Mouse (Mus musculus) kidney, adult 2 months (tissue): Measurements from ENCODE around the gene Trim46. TPM values are rescaled to one million over a fixed set of nuclear protein-coding genes. Genes with fewer than 3 reads are reported as not detected.

ENCODE experiments used
- DNase-seq: peaks from one replicate; pipeline ENCODE4 v3.0.0; 2021
- H3K27ac ChIP-seq: fragments of 200-500 bp; 2 replicates; pipeline ENCODE4 v1.5.1; 2012; ENCODE audit warnings: low read depth, low read length, control low read depth, inconsistent platforms; ENCODE audit not compliant: insufficient read depth
- H3K27me3 ChIP-seq: fragments of 200-500 bp; replicated peaks from 2 replicates; pipeline ENCODE4 v1.6.1; 2012; ENCODE audit warnings: mild to moderate bottlenecking, moderate library complexity, low read length, inconsistent platforms; ENCODE audit not compliant: control insufficient read depth, insufficient read depth
- H3K36me3 ChIP-seq: fragments of 200-500 bp; 2 replicates; pipeline ENCODE4 v1.6.1; 2012; ENCODE audit warnings: mild to moderate bottlenecking, moderate library complexity, low read length, inconsistent platforms; ENCODE audit not compliant: control insufficient read depth, insufficient read depth
- H3K4me1 ChIP-seq: fragments of 200-500 bp; 2 replicates; pipeline ENCODE4 v1.6.1; 2011; ENCODE audit warnings: low read length; ENCODE audit not compliant: control insufficient read depth, insufficient read depth
- H3K4me3 ChIP-seq: fragments of 200-500 bp; 2 replicates; pipeline ENCODE4 v1.5.1; 2011; ENCODE audit warnings: mild to moderate bottlenecking, low read depth, low read length, control low read depth; ENCODE audit not compliant: insufficient read depth
- CTCF ChIP-seq: fragments of 200-500 bp; conservative IDR thresholded peaks from 2 replicates; pipeline ENCODE4 v1.5.1; 2011; ENCODE audit warnings: low read depth, mild to moderate bottlenecking, control low read depth, low read length, moderate library complexity, mixed read lengths; ENCODE audit not compliant: insufficient read depth, insufficient read length
- POLR2A ChIP-seq: fragments of 200-500 bp; IDR thresholded peaks from one replicate; pipeline ENCODE4 v1.6.1; 2011; ENCODE audit warnings: low read depth, low read length, control low read depth
- WGBS: fragments of 180-500 bp; shearing (Covaris S2); methylation state at CpG from one replicate; pipeline ENCODE4 v1.1.7; 2018; 5-methylcytosine and 5-hydroxymethylcytosine counted together
- polyA plus RNA-seq: library from polyadenylated mRNA; depleted of rRNA; stranded (reverse); fragments of >200 nt; gene quantifications from 2 replicates; pipeline ENCODE4 v1.2.3, GENCODE M21; 2012; rRNA removed

Trim46 gene
- polyA plus RNA-seq, result 9.1 and 10.5 TPM in 2 replicates

DNA sequence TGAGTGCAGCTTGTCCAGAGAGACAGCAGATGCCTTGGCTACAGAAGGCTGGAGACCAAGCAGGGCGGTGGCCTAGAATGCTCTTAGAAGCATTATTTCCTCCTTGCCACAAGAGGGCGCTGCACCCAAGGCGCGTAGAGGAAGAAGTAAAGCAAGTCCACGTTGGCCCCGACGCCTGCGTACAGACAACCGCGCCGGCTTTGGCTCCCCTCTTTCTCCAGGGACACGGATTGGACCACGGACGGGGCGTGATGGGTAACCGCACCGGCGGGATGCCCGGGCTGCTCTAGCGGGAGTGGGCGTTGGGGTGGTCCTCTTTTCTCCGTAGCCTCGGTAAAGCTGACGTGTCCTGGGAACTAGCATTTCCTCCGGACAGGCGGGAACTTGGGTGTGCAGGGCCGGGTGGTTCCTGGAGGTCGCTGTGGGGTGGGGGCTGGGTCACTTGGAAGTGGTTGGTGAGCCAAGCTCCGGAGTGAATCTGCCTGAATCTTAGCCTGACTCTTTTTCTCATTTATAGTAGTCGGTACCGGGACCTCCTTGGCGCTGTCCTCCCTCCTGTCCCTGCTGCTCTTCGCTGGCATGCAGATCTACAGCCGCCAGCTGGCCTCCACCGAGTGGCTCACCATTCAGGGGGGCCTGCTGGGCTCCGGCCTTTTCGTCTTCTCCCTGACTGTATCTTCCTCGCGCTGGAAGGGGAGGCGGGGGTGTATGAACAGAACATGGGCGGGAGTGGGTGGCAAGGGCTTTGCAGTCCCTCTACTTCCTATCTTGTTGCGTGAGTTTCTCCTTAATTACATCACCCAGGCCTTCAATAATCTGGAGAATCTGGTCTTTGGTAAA, at the start of gene Trim46:
TSS of gene Trim46 (minus strand) at position 49 of the 840 bp plus-strand sequence.
- TF ChIP-seq CTCF, result peak; percentile 99; the same call in 1 of the 2 replicates
- TF ChIP-seq POLR2A, result no peak
- DNase-seq, result peak; percentile 93
- Histone ChIP-seq H3K4me3 (peak within 1 kb of the TSS; percentile 64), H3K4me1 (peaks cover 24% of the 10 kb centered on the region), H3K27ac (peak within 1 kb of the TSS; percentile 18; the same call in 1 of the 2 replicates), H3K36me3 (no peaks in the 10 kb centered on the region), H3K27me3 (no peaks in the 10 kb centered on the region)
- WGBS, result under 1% methylated on average over 42 of the region's 42 CpGs

DNA sequence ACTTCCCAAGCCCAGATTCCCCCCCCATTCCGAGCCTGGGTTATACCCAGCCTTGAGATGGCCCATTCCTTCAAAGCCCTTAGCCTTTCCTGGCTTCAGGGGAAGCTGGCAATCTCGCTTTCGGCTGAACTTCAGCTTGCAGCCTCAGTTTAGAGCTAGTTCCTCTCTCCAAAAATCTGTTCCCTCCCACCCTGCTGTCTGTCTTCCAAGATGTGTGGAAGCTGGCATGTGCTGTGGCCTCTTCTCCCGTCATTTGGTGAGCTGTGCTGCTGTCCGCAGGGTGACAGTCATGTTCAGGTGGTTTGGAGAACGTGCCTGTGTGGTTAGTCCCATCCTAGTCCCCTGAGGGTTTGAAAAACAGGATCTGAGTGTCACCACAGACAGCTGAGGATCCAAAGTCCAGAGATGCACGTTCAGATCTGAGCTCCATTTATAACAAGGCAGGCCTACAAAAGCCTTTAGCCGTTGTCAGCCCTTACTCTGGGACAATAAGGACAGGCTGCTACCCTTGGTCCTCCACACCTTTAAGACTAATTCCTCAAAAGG, 49.6 kb upstream of the Trim46 start:
- DNase-seq, result no peak
- H3K4me3 ChIP-seq, result no peak overlapping the region
- H3K27me3 ChIP-seq, result no peaks in the 10 kb centered on the region
- no peak overlapping the region for H3K27ac ChIP-seq
- no peak for TF ChIP-seq POLR2A
- no peak for TF ChIP-seq CTCF
- no peaks in the 10 kb centered on the region for H3K36me3 ChIP-seq
- WGBS, result 78% methylated on average over 8 of the region's 8 CpGs
- H3K4me1 ChIP-seq, result peaks cover 9% of the 10 kb centered on the region; the same call in 1 of the 2 replicates

DNA sequence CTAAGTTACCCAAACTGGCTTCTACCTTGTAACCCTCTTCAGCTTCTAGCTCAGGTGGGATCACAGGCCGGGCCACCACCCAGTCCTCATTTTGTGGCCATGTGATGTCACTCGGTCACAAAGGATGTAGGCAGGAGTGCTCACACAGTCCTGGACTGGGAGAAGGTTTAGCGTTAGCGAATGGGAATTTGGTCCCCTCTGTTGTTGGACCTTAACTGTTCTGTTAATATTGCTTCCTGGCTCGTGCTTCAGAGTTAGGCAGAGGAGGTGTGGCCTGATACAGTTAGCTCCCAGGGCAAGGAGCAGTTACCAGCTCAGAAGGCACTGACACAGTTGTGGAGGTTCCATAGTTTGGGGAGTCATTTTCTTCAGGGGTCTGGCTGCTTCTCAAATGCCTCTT, 48.1 kb upstream of the Trim46 start:
- Histone ChIP-seq H3K4me1 (peaks cover 9% of the 10 kb centered on the region; the same call in 1 of the 2 replicates), H3K27ac (peak overlapping the region; percentile 85), H3K4me3 (no peak overlapping the region), H3K36me3 (no peaks in the 10 kb centered on the region), H3K27me3 (no peaks in the 10 kb centered on the region)
- TF ChIP-seq CTCF, result no peak
- no peak for TF ChIP-seq POLR2A
- peak; percentile 83 for DNase-seq
- WGBS, result 56% methylated on average over 5 of the region's 5 CpGs

DNA sequence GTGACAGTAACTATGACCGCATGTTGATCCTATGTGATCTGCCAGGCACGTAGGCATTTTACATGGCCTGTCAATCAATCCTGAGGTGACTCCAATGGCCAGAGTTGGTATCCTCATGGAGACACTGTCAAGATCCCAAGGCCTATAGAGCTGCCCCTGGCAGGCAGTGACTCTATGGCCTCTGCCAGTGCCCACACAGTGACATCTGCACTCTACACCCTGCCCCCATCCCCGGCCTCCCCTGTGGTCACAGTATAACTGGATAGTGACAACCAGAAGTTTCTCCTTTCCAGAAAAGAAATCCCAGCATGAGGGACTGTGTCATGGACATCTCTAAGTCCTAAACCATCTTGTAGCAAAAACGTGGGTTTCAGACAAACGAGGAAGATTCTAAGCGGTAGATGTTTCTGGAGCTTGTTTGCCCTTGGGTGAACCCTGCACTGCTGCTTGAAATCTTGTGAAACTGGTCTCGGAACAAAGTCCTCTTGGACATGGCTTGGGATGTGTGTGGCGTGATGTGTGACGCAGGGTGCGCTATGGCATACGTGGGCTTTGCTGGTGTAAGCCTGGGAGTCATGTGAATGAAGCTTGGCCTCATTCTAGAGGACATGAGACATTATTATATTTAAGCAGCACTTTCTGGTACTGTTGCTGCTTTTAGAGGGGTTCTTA, 47.3 kb upstream of the Trim46 start:
- H3K27ac ChIP-seq, result peak overlapping the region; percentile 74
- DNase-seq, result peak; percentile 86
- H3K4me3 ChIP-seq, result no peak overlapping the region

DNA sequence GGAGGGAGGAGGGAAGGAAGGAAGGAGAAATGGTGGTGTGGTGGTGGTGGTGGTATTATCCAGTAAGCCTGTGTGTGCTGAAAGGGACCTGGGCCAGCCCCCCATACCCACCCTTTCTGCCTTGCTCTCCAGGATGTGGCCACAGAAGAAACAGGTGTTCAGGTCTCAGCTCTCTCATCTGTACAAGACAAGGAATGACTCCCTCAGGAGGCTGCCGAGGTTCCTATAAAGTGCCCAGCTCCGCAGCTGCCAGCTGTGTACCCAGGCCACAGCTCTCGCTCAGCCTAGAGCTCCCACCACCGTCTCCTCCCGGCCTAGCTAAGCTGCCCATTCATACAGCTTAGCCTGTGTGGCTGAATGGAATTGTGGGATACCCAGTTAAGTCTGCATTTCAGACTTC, 46.2 kb upstream of the Trim46 start:
- Histone ChIP-seq H3K27me3 (no peaks in the 10 kb centered on the region), H3K4me3 (no peak overlapping the region), H3K4me1 (peaks cover 24% of the 10 kb centered on the region), H3K27ac (no peak overlapping the region), H3K36me3 (no peaks in the 10 kb centered on the region)
- DNase-seq, result no peak
- TF ChIP-seq CTCF, result no peak
- WGBS, result 80% methylated on average over 5 of the region's 5 CpGs

More for the DNA sequence above, 47.3 kb upstream of the Trim46 start:
- TF ChIP-seq POLR2A, result no peak
- no peak for TF ChIP-seq CTCF
- no peaks in the 10 kb centered on the region for H3K36me3 ChIP-seq
- H3K4me1 ChIP-seq, result peaks cover 17% of the 10 kb centered on the region
- H3K27me3 ChIP-seq, result no peaks in the 10 kb centered on the region
- 64% methylated on average over 11 of the region's 11 CpGs for WGBS

DNA sequence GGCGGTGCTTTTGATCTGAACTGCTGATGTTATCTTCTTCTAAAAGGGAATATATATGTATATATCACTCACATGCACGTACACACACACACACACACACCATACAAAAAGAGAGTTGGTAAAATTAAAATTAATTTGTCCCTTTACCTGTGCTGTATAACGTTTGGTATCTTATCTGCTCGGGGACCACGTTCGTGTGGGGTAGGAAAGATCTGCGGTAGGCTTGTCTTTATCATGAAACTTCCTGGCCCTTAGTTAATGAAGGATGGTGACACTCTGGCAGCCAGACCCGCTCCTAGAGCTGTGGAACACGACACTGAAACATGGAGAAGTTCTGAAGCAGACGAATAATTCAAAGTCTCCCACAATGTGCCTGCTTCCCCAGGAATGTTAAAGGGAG, 45.8 kb upstream of the Trim46 start:
- TF ChIP-seq CTCF (no peak), POLR2A (no peak)
- 65% methylated on average over 10 of the region's 10 CpGs for WGBS
- no peak overlapping the region for H3K27ac ChIP-seq
- H3K4me1 ChIP-seq, result peaks cover 24% of the 10 kb centered on the region
- no peaks in the 10 kb centered on the region for H3K36me3 ChIP-seq
- no peak overlapping the region for H3K4me3 ChIP-seq
- DNase-seq, result no peak
- no peaks in the 10 kb centered on the region for H3K27me3 ChIP-seq

DNA sequence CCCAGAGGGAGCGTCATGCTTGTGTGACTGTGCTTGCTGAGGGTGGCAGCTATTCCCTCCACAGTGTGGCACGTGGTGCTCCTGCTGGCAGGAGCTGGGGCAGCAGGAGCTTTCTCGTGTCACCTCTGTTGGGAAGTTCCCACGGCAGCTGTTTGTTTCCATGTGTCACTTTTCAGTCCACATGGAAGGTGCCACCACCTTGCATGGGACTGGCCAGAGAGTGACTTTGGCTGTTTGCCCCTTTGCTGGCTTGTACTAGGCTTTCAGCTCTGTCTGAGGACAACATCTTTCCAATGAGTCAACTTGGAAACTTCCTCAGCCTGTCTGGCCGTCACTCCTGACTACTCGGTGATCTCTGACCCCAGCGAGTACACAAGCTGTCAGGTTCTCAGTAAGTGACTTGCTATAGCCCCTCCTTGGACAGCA, 42.4 kb upstream of the Trim46 start:
- TF ChIP-seq POLR2A (no peak), CTCF (peak; percentile 34)
- 14% methylated on average over 7 of the region's 7 CpGs for WGBS
- peaks cover 17% of the 10 kb centered on the region for H3K4me1 ChIP-seq
- H3K4me3 ChIP-seq, result no peak overlapping the region
- peak; percentile 78 for DNase-seq
- H3K36me3 ChIP-seq, result no peaks in the 10 kb centered on the region
- H3K27ac ChIP-seq, result peak overlapping the region; percentile 6; the same call in 1 of the 2 replicates
- H3K27me3 ChIP-seq, result no peaks in the 10 kb centered on the region
